Mouse (Mus musculus): Measurements from ENCODE around the gene Epb41l3.

DNA sequence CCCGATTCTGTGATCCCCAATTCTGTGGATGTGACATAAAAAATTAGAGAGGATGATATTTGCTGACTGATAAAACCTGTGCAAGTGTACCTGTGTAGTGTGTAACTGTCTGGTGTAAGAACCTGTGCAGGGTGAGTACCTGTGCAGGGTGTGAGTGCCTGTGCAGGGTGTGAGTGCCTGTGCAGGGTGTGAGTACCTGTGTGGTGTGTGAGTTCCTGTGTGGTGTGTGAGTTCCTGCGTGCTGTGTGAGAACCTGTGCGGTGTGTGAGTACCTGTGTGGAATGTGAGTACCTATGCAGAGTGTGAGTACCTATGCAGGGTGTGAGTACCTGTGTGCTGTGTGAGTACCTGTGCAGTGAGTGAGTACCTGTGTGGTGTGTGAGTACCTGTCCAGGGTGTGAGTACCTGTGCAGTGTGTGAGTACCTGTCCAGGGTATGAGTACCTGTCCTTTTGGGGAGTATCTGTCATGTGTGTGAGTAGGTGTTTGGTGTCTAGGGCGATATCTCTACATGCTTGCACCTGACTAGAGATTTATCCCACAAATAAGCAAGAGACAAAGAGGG, 163.4 kb downstream of the Epb41l3 start:
- TF ChIP-seq CTCF (IDR thresholded peaks at IDR 0.05; ENCODE audit: borderline replicate concordance, insufficient read depth, low read depth, low read length), result no peak
- TF ChIP-seq POLR2A (IDR thresholded peaks at IDR 0.05; ENCODE audit: borderline replicate concordance, insufficient read depth, low read length), result no peak
